Mouse (Mus musculus): ENCODE measurements around the gene Klhl8.

- TF ChIP-seq POLR2A (IDR thresholded peaks at IDR 0.05; ENCODE audit: borderline replicate concordance, extremely low read depth, low read depth, low read length) (no peak), CTCF (IDR thresholded peaks at IDR 0.05; ENCODE audit: insufficient read depth, low read length) (no peak)
Measured at GRCm38 (mm10) chr5:103916595-103917356, 5.7 kb upstream of the Klhl8 start.

Data from lung, adult 2 months (tissue).